Mouse (Mus musculus) liver, adult 2 months (tissue): ENCODE measurements around the gene Tmem269. TPM values are rescaled to one million over a fixed set of nuclear protein-coding genes. Genes with fewer than 3 reads are reported as not detected.
A peak's percentile ranks its signal among the peaks of the same experiment; 100 is the strongest.

Experiments used
- DNase-seq: peaks from one replicate; pipeline ENCODE4 v3.0.0-alpha.2; 2011; ENCODE audit warnings: low read depth, low spot score; ENCODE audit errors: extremely low read depth
- H3K27ac ChIP-seq: fragments of 200-500 bp; replicated peaks from 2 replicates; pipeline ENCODE4 v1.5.1; 2012; ENCODE audit warnings: low read depth, mild to moderate bottlenecking, control low read depth, inconsistent platforms, low read length; ENCODE audit not compliant: insufficient read depth
- H3K27me3 ChIP-seq: fragments of 200-500 bp; 2 replicates; pipeline ENCODE4 v1.6.1; 2012; ENCODE audit warnings: mild to moderate bottlenecking, moderate library complexity, low read length, inconsistent platforms; ENCODE audit not compliant: control insufficient read depth, insufficient read depth
- H3K36me3 ChIP-seq: fragments of 200-500 bp; 2 replicates; pipeline ENCODE4 v1.6.1; 2012; ENCODE audit warnings: low read length, inconsistent platforms; ENCODE audit not compliant: control insufficient read depth, insufficient read depth
- H3K4me1 ChIP-seq: fragments of 200-500 bp; 2 replicates; pipeline ENCODE4 v1.6.1; 2011; ENCODE audit warnings: low read length; ENCODE audit not compliant: control insufficient read depth, insufficient read depth
- H3K4me3 ChIP-seq: fragments of 200-500 bp; 2 replicates; pipeline ENCODE4 v1.5.1; 2011; ENCODE audit warnings: low read depth, mild to moderate bottlenecking, control low read depth, low read length, moderate library complexity; ENCODE audit not compliant: insufficient read depth
- H3K79me2 ChIP-seq: fragments of 200-500 bp; 2 replicates; pipeline ENCODE4 v1.6.1; 2012; ENCODE audit warnings: inconsistent platforms, mild to moderate bottlenecking, low read length, moderate library complexity; ENCODE audit not compliant: control insufficient read depth, insufficient read depth
- H3K9ac ChIP-seq: fragments of 200-500 bp; 2 replicates; pipeline ENCODE4 v1.6.1; 2012; ENCODE audit warnings: low read depth, mild to moderate bottlenecking, control low read depth, inconsistent platforms, low read length
- CTCF ChIP-seq: fragments of 200-500 bp; IDR thresholded peaks from 2 replicates; pipeline ENCODE4 v1.5.1; 2011; ENCODE audit warnings: low read depth, low read length, control low read depth
- POLR2A ChIP-seq: fragments of 200-500 bp; IDR thresholded peaks from 2 replicates; pipeline ENCODE4 v1.6.1; 2011; ENCODE audit warnings: low read length, control low read depth; ENCODE audit not compliant: insufficient read depth; ENCODE audit errors: extremely low read depth
- WGBS: fragments of 180-500 bp; shearing (Covaris S2); methylation state at CpG from one replicate; pipeline ENCODE4 v1.1.7; 2018; 5-methylcytosine and 5-hydroxymethylcytosine counted together
- polyA plus RNA-seq: library from polyadenylated mRNA; depleted of rRNA; stranded (reverse); fragments of >200 nt; gene quantifications from 2 replicates; pipeline ENCODE4 v1.2.3, GENCODE M21; 2012
- total RNA-seq: library from RNA; depleted of rRNA; stranded (reverse); fragments of >200 nt; gene quantifications from 2 replicates; pipeline ENCODE4 v1.2.3, GENCODE M21; 2014

Gene Tmem269
- total and polyA plus RNA-seq, 2 experiments = 0.06 to 0.09 TPM

DNA sequence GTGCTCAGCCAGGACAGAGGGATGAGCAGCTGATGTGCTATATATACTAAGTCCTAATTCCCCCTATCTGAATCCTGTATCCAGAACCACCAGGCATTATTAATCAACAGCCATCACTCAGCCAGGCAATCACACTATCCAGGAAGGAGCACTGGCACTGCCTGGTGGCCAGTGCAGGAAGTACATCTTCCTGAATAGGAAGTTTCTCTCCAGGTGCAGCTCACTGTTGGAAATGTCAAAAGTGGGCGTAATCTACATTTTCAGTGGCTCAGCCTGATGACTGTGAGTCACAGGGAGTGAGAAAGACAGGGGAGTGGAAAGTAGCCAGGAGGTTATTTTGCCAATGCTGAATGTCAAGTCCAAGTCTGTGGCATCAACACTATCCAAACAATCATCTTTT lies 5.7 kb upstream of the Tmem269 start:
- H3K9ac ChIP-seq = no peak overlapping the region
- 53% methylated on average over 1 of the region's 1 CpGs for WGBS
- H3K36me3 ChIP-seq = peaks cover 15% of the 10 kb centered on the region; the same call in 1 of the 2 replicates

DNA sequence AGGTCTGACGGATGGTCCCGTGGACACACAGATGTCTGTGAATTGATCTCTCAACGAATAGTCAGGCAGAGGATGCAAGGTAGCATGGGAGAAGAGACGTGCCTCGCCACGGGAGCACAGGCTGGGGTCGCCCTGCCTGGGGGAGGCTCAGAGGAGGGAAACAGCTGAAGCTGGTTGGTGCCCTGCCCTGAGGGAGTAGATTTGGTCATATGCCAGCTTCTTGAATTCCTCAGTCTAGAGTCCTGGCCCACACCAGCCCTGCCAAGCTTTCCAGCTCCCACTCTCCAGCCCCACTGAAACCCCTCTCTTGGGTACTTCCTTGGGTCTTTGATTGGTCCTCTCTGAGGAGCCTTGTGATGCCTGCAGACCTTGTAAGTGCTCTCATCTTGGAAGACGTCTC lies 1.4 kb downstream of the Tmem269 start:
- Histone ChIP-seq H3K9ac (no peak overlapping the region), H3K27me3 (no peaks in the 10 kb centered on the region), H3K4me3 (no peak overlapping the region), H3K27ac (no peak overlapping the region), H3K36me3 (no peaks in the 10 kb centered on the region), H3K79me2 (no peaks in the 10 kb centered on the region), H3K4me1 (no peaks in the 10 kb centered on the region; the same call in 1 of the 2 replicates)
- no peak for DNase-seq
- 76% methylated on average over 8 of the region's 8 CpGs for WGBS
- TF ChIP-seq CTCF = no peak
- no peak for TF ChIP-seq POLR2A

More for the DNA sequence above, 5.7 kb upstream of the Tmem269 start:
- no peaks in the 10 kb centered on the region for H3K27me3 ChIP-seq
- H3K27ac ChIP-seq = no peak overlapping the region
- H3K4me1 ChIP-seq = peaks cover 23% of the 10 kb centered on the region
- TF ChIP-seq CTCF (peak; percentile 74), POLR2A (no peak)
- DNase-seq = peak; percentile 64
- no peak overlapping the region for H3K4me3 ChIP-seq
- no peaks in the 10 kb centered on the region for H3K79me2 ChIP-seq

DNA sequence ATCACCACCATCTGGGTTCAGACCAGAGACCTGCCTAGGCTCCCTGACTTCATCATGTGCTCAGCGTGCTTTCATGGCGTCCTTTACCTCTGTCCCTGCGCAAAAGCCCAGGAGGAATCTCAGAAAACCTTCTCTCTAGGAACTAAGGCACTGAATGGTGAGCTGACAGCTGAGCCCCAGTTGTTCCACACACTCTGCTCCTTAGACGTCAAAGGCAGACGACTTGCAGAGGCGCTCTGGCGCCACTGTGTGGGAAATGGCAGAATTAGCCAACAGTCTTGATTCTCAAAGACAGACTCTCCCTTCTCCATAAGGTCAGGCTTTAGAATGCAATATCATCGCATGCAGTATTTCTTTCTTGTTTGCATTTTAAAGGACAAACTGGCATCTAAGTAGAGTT lies 13.3 kb downstream of the Tmem269 start:
- Histone ChIP-seq H3K9ac (no peak overlapping the region), H3K27ac (no peak overlapping the region), H3K4me1 (no peaks in the 10 kb centered on the region), H3K27me3 (no peaks in the 10 kb centered on the region), H3K4me3 (no peak overlapping the region), H3K36me3 (no peaks in the 10 kb centered on the region; the same call in 1 of the 2 replicates), H3K79me2 (no peaks in the 10 kb centered on the region)
- 26% methylated on average over 8 of the region's 8 CpGs for WGBS
- TF ChIP-seq POLR2A (no peak), CTCF (peak; percentile 93)
- peak; percentile 44 for DNase-seq

GRCm38 (mm10) chr4:119198105-119198504 lies 19.9 kb downstream of the Tmem269 start:
- WGBS = 93% methylated on average over 6 of the region's 6 CpGs
- no peak overlapping the region for H3K27ac ChIP-seq
- H3K4me1 ChIP-seq = peaks cover 5% of the 10 kb centered on the region

GRCm38 (mm10) chr4:119195582-119196320 lies 22.3 kb downstream of the Tmem269 start:
- DNase-seq = peak; percentile 15
- Histone ChIP-seq H3K36me3 (no peaks in the 10 kb centered on the region), H3K27ac (no peak overlapping the region), H3K4me3 (peak overlapping the region; percentile 99), H3K9ac (peak overlapping the region; percentile 95), H3K79me2 (no peaks in the 10 kb centered on the region), H3K4me1 (peaks cover 5% of the 10 kb centered on the region), H3K27me3 (no peaks in the 10 kb centered on the region)
- TF ChIP-seq CTCF (no peak), POLR2A (no peak)
- 20% methylated on average over 18 of the region's 18 CpGs for WGBS

More at GRCm38 (mm10) chr4:119198105-119198504, 19.9 kb downstream of the Tmem269 start:
- Histone ChIP-seq H3K9ac (no peak overlapping the region), H3K4me3 (no peak overlapping the region), H3K27me3 (no peaks in the 10 kb centered on the region), H3K36me3 (no peaks in the 10 kb centered on the region; the same call in 1 of the 2 replicates), H3K79me2 (no peaks in the 10 kb centered on the region)
- DNase-seq = no peak
- TF ChIP-seq CTCF = no peak
- no peak for TF ChIP-seq POLR2A

DNA sequence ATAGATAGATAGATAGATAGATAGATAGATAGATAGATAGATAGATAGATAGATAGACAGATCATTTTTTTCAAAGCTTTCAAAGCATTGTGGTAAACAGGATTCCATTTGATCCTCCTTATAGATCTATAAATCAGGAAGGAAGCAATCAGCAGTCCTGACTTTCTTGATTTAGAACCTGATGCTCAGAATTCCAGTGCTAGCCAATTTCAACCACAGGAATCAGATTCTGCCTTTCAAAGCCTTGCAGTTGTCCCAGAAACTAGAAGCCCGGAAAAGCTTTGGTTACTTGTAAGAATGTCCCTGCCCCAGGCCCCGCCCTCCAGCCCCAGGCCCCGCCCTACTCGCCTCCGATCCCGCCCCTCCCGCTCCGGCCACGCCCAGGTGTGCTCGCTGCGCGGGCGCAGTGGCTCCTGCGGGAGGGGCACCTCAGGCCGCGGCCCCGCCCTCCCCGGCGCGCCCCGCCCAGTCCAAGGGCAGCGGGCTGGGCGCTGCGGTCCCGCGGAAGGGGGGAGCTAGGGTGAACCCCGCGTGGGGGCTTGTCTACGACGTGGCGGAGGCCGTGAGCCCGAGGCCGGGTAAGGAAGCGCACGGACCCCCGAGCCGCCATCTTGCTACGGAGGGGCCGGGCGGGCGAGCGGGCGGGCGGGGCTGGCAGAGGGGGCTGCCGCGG lies 23.0 kb downstream of the Tmem269 start, which contains the start of gene Svbp:
TSS of gene Svbp (plus strand) at position 398 of the 673 bp plus-strand sequence.
- Histone ChIP-seq H3K27me3 (no peaks in the 10 kb centered on the region), H3K4me3 (peak within 1 kb of the TSS; percentile 99), H3K4me1 (peaks cover 5% of the 10 kb centered on the region), H3K9ac (peak within 1 kb of the TSS; percentile 95), H3K79me2 (no peaks in the 10 kb centered on the region), H3K36me3 (no peaks in the 10 kb centered on the region), H3K27ac (no peak within 1 kb of the TSS)
- under 1% methylated on average over 47 of the region's 47 CpGs for WGBS
- peak; percentile 58 for DNase-seq
- TF ChIP-seq POLR2A = 0 out of 2 replicates have a peak, but pooled peaks have one; percentile 39
- no peak for TF ChIP-seq CTCF
